Mouse (Mus musculus) kidney, embryonic 16.5 days (tissue): ENCODE measurements around the gene Stt3b. TPM values are rescaled to one million over a fixed set of nuclear protein-coding genes. Genes with fewer than 3 reads are reported as not detected.
A peak's percentile ranks its signal among the peaks of the same experiment; 100 is the strongest.

ENCODE experiments used
- ATAC-seq: fragments of 200-750 bp; cut with Nextera tagmentation; 2 replicates; pipeline ENCODE4 v1.8.0; 2017; ENCODE audit warnings: moderate TSS enrichment; ENCODE audit not compliant: low FRiP score, low TSS enrichment
- H3K27ac ChIP-seq: fragments of 300-500 bp; sonication (generic); 2 replicates; pipeline ENCODE4 v1.5.1; 2014; ENCODE audit warnings: low read length
- H3K27me3 ChIP-seq: fragments of 300-500 bp; sonication (generic); 2 replicates; pipeline ENCODE4 v1.6.1; 2014; ENCODE audit warnings: low read length, control low read depth, mixed read lengths; ENCODE audit not compliant: insufficient read depth
- H3K36me3 ChIP-seq: fragments of 300-500 bp; sonication (generic); 2 replicates; pipeline ENCODE4 v1.6.1; 2014; ENCODE audit warnings: low read length, control low read depth, mixed read lengths; ENCODE audit not compliant: insufficient read depth
- H3K4me1 ChIP-seq: fragments of 300-500 bp; sonication (generic); 2 replicates; pipeline ENCODE4 v1.6.1; 2014; ENCODE audit warnings: low read length, control low read depth, mixed read lengths; ENCODE audit not compliant: insufficient read depth
- H3K4me2 ChIP-seq: fragments of 300-500 bp; sonication (generic); replicated peaks from 2 replicates; pipeline ENCODE4 v1.6.1; 2014; ENCODE audit warnings: low read depth, low read length
- H3K4me3 ChIP-seq: fragments of 300-500 bp; sonication (generic); 2 replicates; pipeline ENCODE4 v1.5.1; 2014; ENCODE audit warnings: mild to moderate bottlenecking, low read length
- H3K9ac ChIP-seq: fragments of 300-500 bp; sonication (generic); replicated peaks from 2 replicates; pipeline ENCODE4 v1.6.1; 2014; ENCODE audit warnings: low read length
- H3K9me3 ChIP-seq: fragments of 300-500 bp; sonication (generic); 2 replicates; pipeline ENCODE4 v1.6.1; 2016; ENCODE audit warnings: low read length, control low read depth
- WGBS: fragments of 180-500 bp; shearing (Covaris S2); extraction: QIAGEN DNeasy Blood & Tissue Kit; methylation state at CpG from one replicate; pipeline ENCODE4 v1.1.7; 2014; 5-methylcytosine and 5-hydroxymethylcytosine counted together
- polyA plus RNA-seq: library from polyadenylated mRNA; unstranded; fragments of >200 nt; fragmentation: Nextera tagmentation; extraction: Ambion mirVana; gene quantifications from 2 replicates; pipeline ENCODE4 v1.2.1, GENCODE M21; 2015

The Stt3b gene
- polyA plus RNA-seq, 1 experiment from 2014 or later, result 102 TPM

DNA sequence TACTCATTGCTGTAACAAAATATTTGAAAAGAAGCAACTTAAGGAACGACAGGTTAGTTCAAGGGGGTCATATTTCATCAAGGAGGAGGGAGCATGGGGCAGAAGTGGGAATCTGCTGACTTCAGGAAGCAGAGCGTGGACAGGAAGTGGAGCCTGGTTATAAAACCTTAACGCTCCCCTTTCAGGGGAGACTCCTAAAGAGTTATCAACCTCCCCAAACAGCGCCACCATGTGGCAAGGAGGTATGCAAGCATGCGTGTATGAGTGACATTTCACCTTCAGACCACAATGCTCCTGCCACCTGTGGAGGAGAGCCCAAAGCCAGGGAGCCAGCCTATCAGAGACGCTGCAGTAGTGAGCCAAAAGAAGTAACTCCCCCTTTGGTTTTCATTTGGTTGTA, 10.8 kb upstream of the Stt3b start:
- Histone ChIP-seq H3K4me2 (no peak overlapping the region), H3K27ac (no peak overlapping the region), H3K36me3 (no peaks in the 10 kb centered on the region), H3K4me1 (peaks cover 7% of the 10 kb centered on the region), H3K9me3 (0 out of 2 replicates have a peak, but pooled peaks cover 5% of the 10 kb centered on the region), H3K27me3 (no peaks in the 10 kb centered on the region), H3K4me3 (no peak overlapping the region), H3K9ac (no peak overlapping the region)
- WGBS, result 74% methylated on average over 6 of the region's 6 CpGs
- no peak for ATAC-seq

GRCm38 (mm10) chr9:115320156-115320555, 9.9 kb upstream of the Stt3b start:
- no peaks in the 10 kb centered on the region for H3K27me3 ChIP-seq
- no peak overlapping the region for H3K27ac ChIP-seq
- 73% methylated on average over 4 of the region's 4 CpGs for WGBS
- H3K4me1 ChIP-seq, result no peaks in the 10 kb centered on the region
- H3K9me3 ChIP-seq, result 0 out of 2 replicates have a peak, but pooled peaks cover 5% of the 10 kb centered on the region
- no peak overlapping the region for H3K4me2 ChIP-seq
- H3K36me3 ChIP-seq, result no peaks in the 10 kb centered on the region
- no peak overlapping the region for H3K9ac ChIP-seq
- H3K4me3 ChIP-seq, result no peak overlapping the region
- no peak for ATAC-seq

- 81% methylated on average over 6 of the region's 6 CpGs for WGBS
Observed at GRCm38 (mm10) chr9:115318621-115319375, 8.6 kb upstream of the Stt3b start.

GRCm38 (mm10) chr9:115317049-115317448, 6.8 kb upstream of the Stt3b start:
- H3K27ac ChIP-seq, result no peak overlapping the region
- no peaks in the 10 kb centered on the region for H3K36me3 ChIP-seq
- H3K4me3 ChIP-seq, result no peak overlapping the region
- 0 out of 2 replicates have a peak, but pooled peaks cover 5% of the 10 kb centered on the region for H3K9me3 ChIP-seq
- H3K9ac ChIP-seq, result no peak overlapping the region
- no peak for ATAC-seq
- H3K4me2 ChIP-seq, result no peak overlapping the region
- H3K27me3 ChIP-seq, result no peaks in the 10 kb centered on the region
- WGBS, result 96% methylated on average over 5 of the region's 5 CpGs
- H3K4me1 ChIP-seq, result peaks cover 3% of the 10 kb centered on the region; the same call in 1 of the 2 replicates

More at GRCm38 (mm10) chr9:115318621-115319375, 8.6 kb upstream of the Stt3b start:
- no peaks in the 10 kb centered on the region for H3K36me3 ChIP-seq
- H3K4me2 ChIP-seq, result no peak overlapping the region
- 0 out of 2 replicates have a peak, but pooled peaks cover 5% of the 10 kb centered on the region for H3K9me3 ChIP-seq
- H3K4me3 ChIP-seq, result no peak overlapping the region
- no peak for ATAC-seq
- no peaks in the 10 kb centered on the region for H3K27me3 ChIP-seq
- no peak overlapping the region for H3K27ac ChIP-seq
- peaks cover 3% of the 10 kb centered on the region; the same call in 1 of the 2 replicates for H3K4me1 ChIP-seq
- no peak overlapping the region for H3K9ac ChIP-seq

DNA sequence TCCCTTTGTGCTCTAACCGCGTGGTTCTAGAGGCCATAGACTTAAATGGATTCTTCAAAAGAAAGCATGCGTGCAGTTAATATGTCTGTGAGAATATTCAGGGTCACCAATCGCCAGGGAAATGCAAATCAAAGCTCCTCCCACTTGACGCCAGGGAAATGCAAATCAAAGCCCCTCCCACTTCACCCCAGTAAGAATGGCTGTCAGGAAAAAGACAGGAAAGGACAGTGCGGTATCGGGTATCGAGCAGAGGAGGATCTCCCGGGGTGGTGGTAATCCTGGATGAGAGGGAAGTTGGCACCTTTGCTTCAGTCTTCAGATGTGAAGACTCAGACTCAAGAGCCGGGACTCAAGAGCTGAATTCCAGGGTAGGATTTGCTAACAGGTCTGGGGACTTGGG, 4.3 kb upstream of the Stt3b start:
- Histone ChIP-seq H3K9me3 (0 out of 2 replicates have a peak, but pooled peaks cover 5% of the 10 kb centered on the region), H3K4me1 (peaks cover 9% of the 10 kb centered on the region), H3K4me3 (peak overlapping the region; percentile 14; the same call in 1 of the 2 replicates), H3K9ac (no peak overlapping the region), H3K4me2 (peak overlapping the region; percentile 44), H3K27ac (no peak overlapping the region), H3K36me3 (no peaks in the 10 kb centered on the region), H3K27me3 (no peaks in the 10 kb centered on the region)
- 13% methylated on average over 10 of the region's 10 CpGs for WGBS
- no peak for ATAC-seq

GRCm38 (mm10) chr9:115313830-115314229, 3.6 kb upstream of the Stt3b start:
- H3K27ac ChIP-seq, result no peak overlapping the region
- 87% methylated on average over 5 of the region's 5 CpGs for WGBS

DNA sequence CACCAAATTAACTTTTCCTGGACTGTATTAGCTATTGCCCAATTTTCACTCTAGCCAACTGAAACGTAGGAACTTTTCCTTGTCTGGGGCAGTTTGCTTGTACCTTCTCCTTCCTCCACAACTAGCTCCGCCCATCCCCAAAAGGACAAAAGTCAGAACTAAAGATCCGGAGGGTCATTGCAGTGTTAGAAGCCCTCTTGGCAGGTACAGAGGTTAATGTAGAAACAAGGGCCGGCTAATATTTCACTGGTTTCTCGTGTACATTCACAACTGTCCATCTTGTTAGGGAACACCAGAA, 951 bp upstream of the Stt3b start:
- WGBS, result 4% methylated on average over 5 of the region's 5 CpGs
- Histone ChIP-seq H3K4me1 (peaks cover 23% of the 10 kb centered on the region), H3K4me3 (peak overlapping the region; percentile 92), H3K27me3 (no peaks in the 10 kb centered on the region), H3K9ac (peak overlapping the region; percentile 97), H3K27ac (peak overlapping the region; percentile 98), H3K4me2 (peak overlapping the region; percentile 62), H3K36me3 (no peaks in the 10 kb centered on the region), H3K9me3 (no peaks in the 10 kb centered on the region)
- no peak for ATAC-seq

More at GRCm38 (mm10) chr9:115313830-115314229, 3.6 kb upstream of the Stt3b start:
- no peaks in the 10 kb centered on the region for H3K27me3 ChIP-seq
- H3K4me3 ChIP-seq, result no peak overlapping the region
- H3K9ac ChIP-seq, result no peak overlapping the region
- H3K4me1 ChIP-seq, result peaks cover 9% of the 10 kb centered on the region
- H3K36me3 ChIP-seq, result no peaks in the 10 kb centered on the region
- H3K9me3 ChIP-seq, result 0 out of 2 replicates have a peak, but pooled peaks cover 5% of the 10 kb centered on the region
- ATAC-seq, result no peak
- no peak overlapping the region for H3K4me2 ChIP-seq

- peak overlapping the region; percentile 98 for H3K27ac ChIP-seq
- no peak; the same call in 1 of the 2 replicates for ATAC-seq
Observed at GRCm38 (mm10) chr9:115309977-115310345, 260 bp downstream of the Stt3b start.

DNA sequence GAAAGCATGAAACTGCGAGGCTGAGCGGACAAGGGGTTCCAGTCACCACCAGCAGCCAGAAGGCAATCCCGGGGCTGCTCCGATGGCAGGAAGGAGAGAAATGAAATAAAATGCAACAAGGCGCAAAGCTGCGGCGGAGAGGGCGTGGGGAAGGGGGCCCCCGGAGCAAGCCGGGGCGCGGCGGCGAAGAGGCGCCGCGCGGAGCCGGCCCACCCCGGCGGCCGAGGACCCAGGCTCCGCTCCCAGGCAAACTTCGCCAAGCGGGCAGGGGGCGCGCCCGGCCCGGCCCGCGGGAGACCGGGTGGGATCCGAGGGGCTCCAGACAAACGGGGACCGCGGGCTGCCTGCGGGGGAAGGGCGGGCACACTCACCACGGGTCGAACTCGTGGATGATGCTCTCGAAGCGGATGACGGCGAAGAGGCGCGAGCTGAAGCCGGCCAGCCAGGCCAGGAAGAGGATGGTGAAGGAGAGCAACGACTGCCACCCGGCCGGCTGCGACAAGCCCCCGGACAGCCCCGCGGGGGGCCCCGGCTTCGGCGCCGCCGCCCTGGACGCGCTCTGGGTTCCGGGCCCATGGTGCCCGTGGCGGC, 745 bp downstream of the Stt3b start:
- Histone ChIP-seq H3K36me3 (no peaks in the 10 kb centered on the region), H3K9ac (peak overlapping the region; percentile 97), H3K4me3 (peak overlapping the region; percentile 92), H3K27me3 (no peaks in the 10 kb centered on the region), H3K4me1 (peaks cover 34% of the 10 kb centered on the region), H3K27ac (peak overlapping the region; percentile 98), H3K9me3 (no peaks in the 10 kb centered on the region), H3K4me2 (peak overlapping the region; percentile 64)
- peak; percentile 1; the same call in 1 of the 2 replicates for ATAC-seq
- 0% methylated on average over 59 of the region's 65 CpGs for WGBS

More at GRCm38 (mm10) chr9:115309977-115310345, 260 bp downstream of the Stt3b start:
- Histone ChIP-seq H3K9me3 (no peaks in the 10 kb centered on the region), H3K36me3 (no peaks in the 10 kb centered on the region), H3K4me2 (peak overlapping the region; percentile 64), H3K9ac (peak overlapping the region; percentile 97), H3K4me3 (peak overlapping the region; percentile 92), H3K4me1 (peaks cover 31% of the 10 kb centered on the region), H3K27me3 (no peaks in the 10 kb centered on the region)
- 0% methylated on average over 36 of the region's 42 CpGs for WGBS

- no peaks in the 10 kb centered on the region for H3K27me3 ChIP-seq
- H3K4me2 ChIP-seq, result peak overlapping the region; percentile 64
- under 1% methylated on average over 18 of the region's 18 CpGs for whole genome bisulfite sequencing
- H3K4me3 ChIP-seq, result peak overlapping the region; percentile 92
- H3K9ac ChIP-seq, result peak overlapping the region; percentile 97
- no peak for ATAC-seq
- no peaks in the 10 kb centered on the region for H3K36me3 ChIP-seq
- no peaks in the 10 kb centered on the region for H3K9me3 ChIP-seq
- H3K4me1 ChIP-seq, result peaks cover 34% of the 10 kb centered on the region
- peak overlapping the region; percentile 98 for H3K27ac ChIP-seq
Observed at GRCm38 (mm10) chr9:115308941-115309380, 1.3 kb downstream of the Stt3b start.
